Mouse (Mus musculus) kidney, postnatal 4 days (tissue): ENCODE results near the gene Aqp9.
"Not testable (repeated sequence)": the region's sequence is repeated elsewhere in the genome, so short reads cannot be mapped to it uniquely, and the experiment has no call there.

Experiments used
- DNase-seq, 2 experiments: peaks; one replicate each; pipeline ENCODE4 v3.0.0; 2021; ENCODE audit warnings: mixed read lengths in 2 of 2

Gene Aqp9

GRCm38 (mm10) chr9:71137267-71137945 lies 31.1 kb downstream of the Aqp9 start:
- DNase-seq: no peak

DNA sequence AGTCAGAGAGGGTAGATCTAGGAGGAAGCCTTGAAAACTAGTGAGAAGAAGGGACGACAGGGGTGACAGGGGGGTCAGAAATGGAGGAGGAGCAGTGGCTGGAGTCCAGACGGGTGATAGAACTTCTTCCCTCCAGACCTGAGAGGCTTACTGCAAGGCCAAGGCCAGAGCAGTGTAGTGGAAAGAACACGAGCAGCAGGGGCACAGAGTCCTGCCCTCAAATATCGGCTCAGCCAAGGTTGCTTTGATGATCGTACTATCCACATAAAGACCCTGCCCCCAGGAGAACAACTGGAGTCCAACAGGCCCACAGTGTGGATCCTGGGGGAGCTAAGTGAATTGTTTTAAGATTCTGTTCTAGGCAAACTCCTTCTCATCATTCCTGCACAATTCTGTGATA lies 33.4 kb downstream of the Aqp9 start:
- DNase-seq: no peak

DNA sequence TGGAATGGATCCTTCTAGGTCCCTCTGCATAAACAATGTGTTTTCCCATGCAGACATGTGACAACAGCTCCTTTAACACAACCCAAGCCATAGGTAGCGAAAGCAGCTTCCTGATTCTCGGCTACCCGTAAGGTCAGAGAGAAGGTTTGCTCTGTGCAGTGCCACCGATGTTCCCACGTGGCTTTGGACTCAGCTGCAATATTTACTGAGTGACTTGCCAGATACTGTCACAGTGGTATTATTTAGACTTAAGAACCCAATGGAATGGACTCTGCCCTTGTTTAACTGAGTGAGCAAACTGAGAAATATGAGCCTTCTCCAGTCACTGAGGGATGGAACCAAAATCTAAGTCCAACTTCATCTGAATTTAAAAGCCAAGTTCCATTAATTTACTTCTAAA lies 35.3 kb downstream of the Aqp9 start:
- DNase-seq: no peak

DNA sequence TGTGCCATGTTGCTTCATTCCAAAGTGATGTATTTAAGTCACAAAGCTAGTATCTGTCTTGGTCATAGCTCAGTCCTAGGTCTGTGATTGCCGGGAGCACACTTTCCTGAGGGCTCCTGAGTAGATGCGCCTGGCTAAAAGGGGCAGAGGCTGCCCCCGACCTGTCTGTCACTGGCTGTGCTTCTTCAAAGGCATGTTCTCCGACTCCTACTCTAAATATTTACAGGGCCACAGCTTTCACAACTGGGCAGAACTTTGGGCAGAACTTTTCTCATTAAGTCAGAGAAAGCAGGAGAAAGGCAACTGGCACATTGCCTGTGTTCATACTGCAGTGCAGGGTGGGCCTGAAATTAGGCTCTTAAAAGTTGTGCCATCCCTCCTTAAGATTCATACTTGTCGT lies 36.7 kb downstream of the Aqp9 start:
- no peak for DNase-seq

GRCm38 (mm10) chr9:71128911-71129310 lies 39.6 kb downstream of the Aqp9 start:
- DNase-seq: peak; percentile 63 to 76

GRCm38 (mm10) chr9:71126205-71126604 lies 42.3 kb downstream of the Aqp9 start:
- DNase-seq: peak; percentile 22 to 24

GRCm38 (mm10) chr9:71123095-71123494 lies 45.4 kb downstream of the Aqp9 start:
- DNase-seq: not testable (repeated sequence)

DNA sequence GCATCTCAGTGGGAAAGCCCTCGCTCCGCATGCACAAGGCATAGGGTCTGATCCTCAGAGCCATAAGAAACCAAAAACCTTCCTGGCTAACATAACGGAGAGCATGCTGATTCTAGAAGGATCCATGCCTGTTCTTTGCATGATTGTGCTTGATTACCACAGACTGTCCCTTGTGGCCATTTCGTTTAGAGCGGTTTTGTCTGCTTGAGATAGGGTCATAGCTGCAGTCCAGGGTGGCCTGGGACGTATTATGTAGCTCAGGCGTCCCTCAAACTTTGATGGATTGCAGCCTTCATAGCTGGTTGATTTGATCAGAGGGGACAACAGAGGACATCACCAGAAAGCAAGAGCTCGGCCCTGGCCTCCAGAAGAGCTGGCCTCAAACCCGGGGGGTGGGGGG lies 47.6 kb downstream of the Aqp9 start:
- DNase-seq: peak in 1 of 2 experiments; percentile 11

DNA sequence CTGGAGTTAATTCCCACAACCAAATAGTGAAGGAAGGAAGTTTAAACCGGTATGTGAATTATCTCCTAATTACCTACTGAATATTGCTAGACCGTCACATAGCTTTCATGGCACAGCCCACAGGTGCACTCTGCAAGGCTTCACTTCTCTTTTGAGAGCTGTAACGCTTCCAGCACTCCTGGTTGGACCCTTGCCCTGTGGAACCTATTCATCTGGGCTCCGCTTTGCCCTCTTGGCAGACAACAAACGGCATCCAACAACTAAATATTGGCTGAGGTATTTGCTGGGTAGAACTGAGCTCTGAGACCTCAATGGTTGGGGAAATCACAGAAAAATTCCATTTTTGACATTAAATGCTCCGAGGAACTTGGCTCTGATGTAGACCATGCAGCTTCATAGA lies 55.3 kb downstream of the Aqp9 start:
- no peak for DNase-seq

- DNase-seq: no peak
These were observed 65.0 kb downstream of the Aqp9 start for GRCm38 (mm10) chr9:71103521-71103920.

GRCm38 (mm10) chr9:71094066-71094465 lies 74.4 kb downstream of the Aqp9 start:
- no peak for DNase-seq

DNA sequence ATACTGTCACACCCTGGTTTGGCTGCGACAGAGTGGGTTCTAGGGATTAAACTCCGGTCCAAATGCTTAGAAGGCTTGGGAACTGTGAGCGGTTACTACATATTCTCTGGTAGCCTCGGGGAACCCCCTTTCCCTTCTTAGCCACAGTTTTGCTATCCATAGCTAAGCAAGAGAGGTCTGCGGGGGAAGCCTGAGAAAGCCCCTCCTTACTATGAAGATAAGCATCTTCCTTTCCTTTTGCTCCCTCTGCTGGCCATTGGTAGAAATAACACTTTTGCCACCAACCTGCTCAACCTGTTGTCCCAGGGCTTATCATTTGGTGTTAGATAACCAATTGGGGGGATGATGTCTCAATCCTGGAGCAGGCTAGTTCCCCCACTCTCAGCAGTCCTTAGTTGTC lies 76.4 kb downstream of the Aqp9 start:
- DNase-seq: peak; percentile 37 to 63

DNA sequence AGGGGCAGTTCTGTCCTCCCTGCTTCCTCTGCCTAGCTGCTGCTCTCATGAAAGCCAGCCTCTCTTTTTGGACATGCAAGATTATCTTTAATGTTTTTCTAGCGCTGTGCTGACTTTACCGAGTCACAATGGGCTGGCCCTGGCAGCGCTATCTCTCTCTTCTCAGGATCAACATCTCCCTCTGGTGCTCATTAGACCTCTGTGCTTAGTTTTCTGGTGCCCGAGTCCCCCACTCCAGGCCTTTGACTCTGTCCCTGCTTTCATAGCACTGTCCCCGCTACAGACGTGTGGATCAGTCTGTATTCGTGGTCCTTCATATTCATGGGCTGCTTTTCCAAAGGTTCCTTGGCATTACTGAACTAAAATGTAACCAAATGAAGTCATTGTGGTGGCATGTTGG lies 89.3 kb downstream of the Aqp9 start:
- no peak for DNase-seq

DNA sequence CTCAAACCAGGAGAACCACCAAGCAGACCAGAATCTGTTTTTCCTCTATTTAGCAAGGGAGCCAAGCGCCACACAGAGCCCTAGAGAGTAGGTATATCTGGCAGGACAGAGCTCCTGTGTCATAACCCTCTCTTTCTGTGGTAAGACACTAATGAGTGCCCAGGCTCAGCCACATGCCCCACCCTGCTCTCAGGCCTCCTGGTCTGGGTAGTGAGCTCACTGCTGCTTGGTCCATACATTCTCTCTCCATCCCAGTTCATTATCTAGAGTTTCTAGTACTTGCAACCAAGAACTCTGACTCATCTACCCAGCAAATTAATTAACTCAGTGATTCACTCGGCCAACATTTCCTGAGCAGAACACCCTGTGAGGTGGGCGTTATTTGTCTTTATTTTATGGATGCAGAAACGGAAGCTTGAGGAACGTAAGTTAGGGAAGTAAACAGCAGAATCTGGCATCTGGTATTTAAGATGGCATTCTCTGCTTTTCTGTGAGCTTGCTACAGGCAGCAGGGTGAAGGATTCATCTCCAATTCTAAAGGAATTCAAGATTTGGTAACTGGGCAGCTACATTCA lies 91.1 kb downstream of the Aqp9 start:
- DNase-seq: no peak

DNA sequence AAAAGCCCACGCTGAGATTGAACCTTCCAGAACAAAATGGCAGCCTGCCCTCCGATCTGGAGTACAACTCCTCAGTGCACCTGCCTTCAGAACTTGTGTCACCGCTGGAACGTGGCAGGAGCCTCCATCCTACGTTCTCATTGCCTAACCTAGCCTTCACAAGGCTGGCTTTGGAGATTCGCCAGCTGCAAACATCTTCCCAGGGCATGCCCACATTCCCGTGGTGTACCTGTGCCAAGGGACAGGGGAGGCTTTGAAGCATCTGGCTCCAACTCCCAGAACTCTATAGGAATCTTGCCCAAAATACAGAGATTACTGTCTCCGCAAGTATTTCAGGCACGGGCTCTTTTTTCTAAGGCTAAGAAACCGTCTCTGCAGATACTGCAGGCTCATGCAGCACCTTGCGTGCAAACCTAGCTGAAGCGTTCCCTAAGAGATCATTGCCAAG lies 92.3 kb downstream of the Aqp9 start:
- no peak for DNase-seq

DNA sequence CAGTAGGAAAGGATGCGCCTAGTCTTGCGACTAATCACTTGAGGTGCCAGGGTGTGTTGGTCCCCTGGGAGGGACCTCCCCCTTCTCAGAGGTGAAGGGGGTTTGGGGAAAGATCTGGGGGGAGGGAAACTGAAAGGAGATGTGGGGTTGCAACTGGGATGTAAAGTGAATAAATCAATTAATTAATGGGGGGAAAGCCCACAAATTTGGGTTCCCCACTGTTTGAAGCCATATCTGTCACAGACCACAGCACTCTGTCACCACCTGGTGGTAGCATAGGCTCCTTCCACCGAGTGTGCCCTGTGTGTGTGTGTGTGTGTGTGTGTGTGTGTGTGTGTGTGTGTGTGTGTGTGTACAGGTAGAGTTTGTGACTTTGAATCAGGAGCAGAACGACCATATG lies 94.7 kb downstream of the Aqp9 start:
- peak; percentile 71 to 75 for DNase-seq

DNA sequence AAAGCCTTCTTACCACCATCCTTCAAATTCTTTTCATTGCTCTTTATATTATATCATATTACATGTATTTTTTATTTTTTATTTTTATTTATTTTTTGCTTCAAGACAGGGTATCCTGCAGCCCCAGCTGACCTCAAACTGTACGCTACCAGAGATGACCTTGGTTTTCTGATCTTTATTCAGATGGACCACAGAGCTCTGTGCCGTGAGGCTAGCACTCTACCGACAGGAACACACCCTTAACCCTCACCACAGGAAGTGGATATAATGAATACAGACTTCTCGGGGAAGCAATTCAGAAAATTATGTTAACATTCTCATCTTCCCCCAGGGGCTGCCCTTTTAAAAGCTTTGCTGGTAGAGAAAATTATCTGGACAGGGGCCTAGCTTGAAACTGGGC lies 95.4 kb downstream of the Aqp9 start:
- DNase-seq: no peak

GRCm38 (mm10) chr9:71072502-71072901 lies 96.0 kb downstream of the Aqp9 start:
- no peak for DNase-seq

- DNase-seq: no peak
These were observed 96.7 kb downstream of the Aqp9 start for GRCm38 (mm10) chr9:71071581-71072330.

DNA sequence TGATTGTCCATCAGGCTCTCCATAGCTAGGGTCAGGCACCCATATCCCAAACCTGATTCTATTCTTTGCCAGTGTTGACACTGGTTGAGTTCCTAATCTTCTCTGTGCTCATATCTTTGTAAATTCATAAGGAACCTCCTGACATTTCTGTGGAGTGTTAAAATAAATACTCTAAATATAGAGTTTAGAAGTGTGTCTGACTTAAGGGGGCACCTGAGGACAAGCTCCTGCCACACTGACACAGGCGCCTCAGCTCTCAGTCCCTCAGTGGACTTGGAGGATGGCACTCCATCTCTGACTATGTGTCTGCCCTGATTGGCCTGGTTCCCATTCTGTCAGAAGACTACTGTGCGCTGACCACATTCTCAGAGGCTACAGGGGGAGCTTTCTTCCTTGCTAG lies 97.9 kb downstream of the Aqp9 start:
- DNase-seq: no peak

DNA sequence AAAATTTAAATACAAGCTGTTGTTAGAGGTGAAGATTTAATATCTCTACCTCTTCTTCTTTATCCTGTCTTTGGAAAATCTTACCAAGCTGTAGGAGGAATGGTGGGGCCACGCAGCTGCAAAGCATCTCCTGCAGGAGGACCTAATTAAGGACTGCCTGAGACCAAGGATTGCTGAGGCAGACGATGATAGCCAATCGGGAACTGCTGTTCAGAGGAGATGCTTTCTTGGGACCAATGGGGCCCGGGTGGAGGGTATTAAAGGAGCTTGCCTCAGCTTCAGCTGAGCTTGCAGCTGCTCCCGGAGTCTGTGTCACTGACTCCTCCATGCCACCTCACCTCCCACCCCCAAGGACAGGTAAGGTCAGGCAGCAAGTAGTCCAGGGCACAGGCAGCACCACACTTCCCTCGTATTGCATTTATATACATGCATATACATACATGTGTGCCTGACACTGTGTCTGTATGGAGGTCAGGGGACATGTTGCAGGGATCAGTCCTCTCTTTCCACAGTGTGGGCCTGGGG lies 99.6 kb downstream of the Aqp9 start:
- DNase-seq: no peak

DNA sequence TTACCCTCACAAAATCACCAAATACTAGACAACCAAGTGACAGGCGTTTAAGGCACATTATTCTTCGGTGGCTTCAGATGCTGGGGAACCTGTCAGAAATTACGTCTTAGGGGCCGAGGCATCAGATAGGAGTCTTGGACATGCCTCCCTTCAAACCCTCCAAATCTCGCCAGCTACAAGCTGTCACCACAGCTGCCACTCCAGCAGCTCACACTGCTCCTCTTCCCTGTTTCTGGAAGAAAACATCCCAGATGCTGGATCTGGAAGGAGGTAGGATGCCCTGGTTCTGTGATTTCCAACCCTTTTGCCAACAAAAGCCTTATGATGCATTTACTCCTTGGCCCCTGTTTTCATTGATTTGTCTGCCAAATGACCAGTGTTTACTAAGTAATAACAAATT lies 101.3 kb downstream of the Aqp9 start:
- peak in 1 of 2 experiments; percentile 0 for DNase-seq

DNA sequence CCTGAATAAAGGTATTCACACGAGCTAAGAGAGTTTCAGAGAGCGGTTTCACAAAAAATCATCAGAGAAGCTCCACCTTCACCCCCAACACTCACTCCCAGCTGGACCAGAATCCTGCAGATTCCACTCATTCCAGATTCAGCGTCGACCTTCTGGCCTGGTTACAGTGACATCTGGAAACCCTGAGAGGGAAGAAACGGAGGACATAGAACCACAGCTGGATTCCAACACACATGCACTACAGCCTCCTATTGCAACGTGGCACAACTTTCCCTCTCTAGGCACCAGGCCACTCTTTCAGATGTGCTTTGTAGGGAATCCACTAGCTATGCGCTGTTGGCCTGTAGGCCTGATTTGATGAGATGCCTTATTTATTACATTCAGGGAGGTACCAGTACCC lies 102.0 kb downstream of the Aqp9 start:
- peak in 1 of 2 experiments; percentile 43 for DNase-seq

- peak in 1 of 2 experiments; percentile 7 for DNase-seq
These were observed 103.1 kb downstream of the Aqp9 start for GRCm38 (mm10) chr9:71065343-71065875.
